Mouse (Mus musculus) thymus, postnatal 0 days (tissue): ENCODE measurements around the gene 4930558K02Rik. TPM values are rescaled to one million over a fixed set of nuclear protein-coding genes. Genes with fewer than 3 reads are reported as not detected.
A peak's percentile ranks its signal among the peaks of the same experiment; 100 is the strongest.

Source experiments
- DNase-seq: peaks from one replicate; pipeline ENCODE4 v3.0.0-alpha.2; 2015; ENCODE audit warnings: low spot score
- polyA plus RNA-seq: library from polyadenylated mRNA; unstranded; fragments of >200 nt; fragmentation: Nextera tagmentation; extraction: Ambion mirVana; gene quantifications from 2 replicates; pipeline ENCODE4 v1.2.1, GENCODE M21; 2015

The 4930558K02Rik gene
- polyA plus RNA-seq, result 0.13 and 0.40 TPM in 2 replicates

DNA sequence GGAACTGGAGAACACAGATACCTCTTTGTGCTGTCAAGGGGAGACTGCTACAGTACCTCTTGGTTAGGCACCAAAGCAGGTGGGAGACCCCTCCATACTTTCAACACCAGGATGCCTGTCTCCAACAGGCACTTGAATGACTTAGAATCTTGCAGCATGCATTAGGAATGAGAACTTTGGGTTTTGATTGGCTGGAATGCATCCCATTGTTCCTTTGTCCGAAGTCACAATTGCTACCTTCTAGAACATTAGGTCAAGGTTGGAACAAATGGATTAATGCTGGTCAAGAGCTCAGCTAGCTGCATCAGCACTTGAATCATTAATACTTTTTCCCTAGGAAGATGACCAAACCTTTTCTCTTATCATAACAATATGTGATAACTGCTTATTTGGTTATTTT is at the start of gene 4930558K02Rik:
4930558K02Rik (minus strand) TSS at position 101 of the 400 bp plus-strand sequence.
- no peak for DNase-seq

DNA sequence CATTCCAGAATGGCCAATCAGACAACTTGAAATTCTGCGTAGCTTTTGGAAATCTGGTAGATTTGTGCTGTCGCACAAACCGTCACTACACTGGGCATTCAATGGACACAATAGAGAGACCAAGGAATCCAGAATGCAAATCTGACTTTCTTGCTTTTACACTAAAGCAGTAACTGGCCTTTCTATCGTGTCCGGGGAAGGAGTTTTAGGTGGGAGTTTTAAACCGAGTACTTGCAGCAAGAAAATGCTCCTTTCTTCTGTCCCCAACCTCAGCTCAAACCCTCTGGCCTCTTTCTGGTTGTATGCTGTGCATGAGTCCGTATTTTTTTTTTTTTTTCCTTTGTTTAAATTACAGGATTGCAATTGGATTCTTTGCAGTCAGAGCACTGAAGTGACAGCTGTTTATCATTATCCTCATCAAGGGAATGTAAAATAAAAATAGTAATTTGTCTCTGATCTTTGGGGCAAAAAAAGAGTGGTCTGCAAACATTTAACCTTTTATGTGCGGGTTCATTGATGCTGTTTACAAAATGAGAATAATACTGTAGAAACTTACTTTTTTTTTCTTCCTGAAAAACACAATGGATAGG is 44.3 kb upstream of the 4930558K02Rik start:
- DNase-seq, result no peak

DNA sequence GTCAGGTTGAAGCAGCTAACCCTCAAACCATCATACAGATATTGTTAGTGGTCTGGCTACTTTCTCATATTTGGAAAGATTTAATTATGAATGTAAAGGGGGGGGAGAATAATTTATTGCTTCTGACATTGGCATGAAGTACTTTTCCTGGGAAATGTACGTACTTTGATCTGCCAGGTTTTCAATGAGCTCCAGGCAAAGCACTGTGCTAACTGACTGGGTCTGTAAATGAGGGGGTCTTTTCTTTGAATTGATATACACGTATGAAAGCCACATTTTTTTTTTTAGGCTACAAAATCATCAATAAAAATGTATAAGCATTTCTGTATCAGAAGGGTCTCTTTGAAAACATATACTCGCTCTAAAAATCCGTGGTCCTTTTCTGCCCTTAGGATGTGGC is 41.3 kb upstream of the 4930558K02Rik start:
- no peak for DNase-seq

DNA sequence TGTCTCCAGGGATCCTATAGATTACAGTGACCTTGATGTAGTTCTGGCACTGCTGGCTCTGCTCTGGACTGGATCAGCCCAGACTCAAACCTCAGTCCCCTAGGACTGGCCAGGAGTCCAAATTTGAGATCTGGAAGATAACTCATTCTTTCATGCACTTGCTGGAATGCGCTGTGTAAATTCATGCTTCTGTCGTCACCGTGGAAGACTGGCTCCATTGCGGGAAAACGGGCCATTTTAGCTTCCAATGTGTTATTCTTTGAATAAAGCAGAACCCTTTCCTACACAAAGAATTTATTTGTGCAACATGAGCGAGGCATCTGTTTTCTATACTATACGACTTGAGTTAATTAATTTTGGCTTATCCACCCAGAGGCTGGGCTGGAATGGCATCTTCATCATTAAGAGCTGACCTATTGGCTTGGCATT is 40.9 kb upstream of the 4930558K02Rik start:
- DNase-seq, result no peak

DNA sequence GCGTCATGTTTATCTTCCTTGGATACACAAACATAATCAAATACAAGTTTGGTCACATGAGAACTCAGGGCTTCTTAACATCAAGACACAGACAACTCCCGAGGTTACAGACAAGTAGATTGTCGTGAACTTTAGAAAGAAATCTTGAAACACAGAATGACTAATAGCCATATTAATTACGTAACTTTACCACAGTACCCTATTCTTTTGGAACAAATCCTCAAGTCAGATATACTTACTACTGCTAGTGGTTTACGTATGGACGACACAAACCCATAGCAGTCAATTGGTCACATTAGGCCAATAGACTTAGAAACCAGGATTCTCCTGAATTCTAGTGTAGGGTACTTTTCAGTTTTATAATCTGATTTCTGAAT is 39.2 kb upstream of the 4930558K02Rik start:
- DNase-seq, result no peak

DNA sequence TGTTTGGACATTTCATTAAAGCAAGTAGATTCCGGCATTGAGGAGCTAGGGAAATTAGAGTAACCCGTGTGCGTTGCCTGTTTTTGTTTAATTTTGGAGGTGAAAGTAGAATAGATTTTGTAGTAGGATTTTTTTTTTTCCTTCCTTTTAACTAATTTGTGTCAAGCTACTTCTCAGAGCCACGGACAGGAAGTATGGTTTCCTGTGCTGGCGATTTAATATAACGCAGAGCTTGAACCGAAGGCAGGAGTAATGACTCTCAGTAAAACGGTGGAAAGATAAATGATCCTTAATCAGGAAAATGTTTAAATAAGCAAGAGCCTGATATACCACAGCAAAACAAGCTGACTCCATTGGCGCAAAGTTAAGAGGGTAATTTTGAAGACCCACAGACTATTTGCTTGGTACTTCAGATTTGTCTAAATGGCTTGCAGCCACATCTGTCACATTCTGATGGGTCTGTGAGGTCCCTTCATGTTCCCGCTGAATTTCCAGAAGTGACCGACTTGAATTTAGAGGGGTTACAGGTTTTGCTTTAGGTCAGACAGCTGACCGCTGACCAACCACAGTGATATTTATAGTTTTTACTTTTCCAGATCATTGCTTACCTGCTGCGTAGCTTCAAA is 38.7 kb upstream of the 4930558K02Rik start:
- no peak for DNase-seq

DNA sequence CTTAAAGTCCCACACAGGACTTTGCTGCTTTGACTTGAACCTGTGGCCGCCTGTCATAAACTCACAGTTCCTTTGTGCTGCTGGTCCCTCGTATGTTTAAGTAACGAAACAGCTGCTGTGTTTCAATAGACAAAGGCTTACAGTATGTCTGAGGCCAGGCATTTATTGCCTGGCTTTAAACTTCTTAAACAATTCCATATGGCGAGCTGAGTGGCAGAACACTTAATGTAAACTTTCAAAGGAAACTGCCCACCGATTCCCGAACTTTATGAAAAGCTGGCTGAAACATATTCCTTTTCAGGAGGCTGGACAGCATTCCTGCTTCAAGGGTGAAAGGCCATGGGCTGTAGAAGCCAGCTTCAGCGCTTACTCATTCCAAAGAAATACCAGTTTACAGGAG is 37.5 kb upstream of the 4930558K02Rik start:
- DNase-seq, result no peak

DNA sequence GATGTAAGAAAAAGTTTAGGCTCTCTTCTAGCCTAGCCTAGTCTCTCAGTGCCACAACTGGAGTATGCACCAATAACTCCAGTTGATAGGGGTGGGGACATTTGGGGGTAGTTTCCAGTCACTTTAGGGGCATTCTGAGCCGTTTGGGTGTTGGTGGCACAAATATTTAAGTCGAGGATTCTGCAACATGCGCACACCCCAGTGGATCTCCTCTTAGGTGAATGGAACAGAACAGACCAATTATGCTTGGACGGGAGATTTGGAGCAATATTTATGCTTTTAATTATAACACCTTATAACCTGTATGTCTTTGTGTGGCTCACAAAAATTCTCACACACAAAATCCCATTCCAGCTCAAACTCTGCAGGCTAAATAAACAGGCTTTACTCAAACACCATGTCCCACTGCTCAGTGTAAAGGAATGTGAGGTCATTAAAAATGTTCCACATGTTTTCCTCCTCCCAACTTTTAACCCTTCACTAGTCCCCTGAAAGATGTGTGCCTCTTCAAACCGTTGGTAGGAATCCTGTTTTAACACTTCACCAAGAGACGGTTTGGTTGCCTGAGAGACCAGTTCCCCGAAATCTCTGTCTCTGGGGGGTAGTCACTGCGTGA is 35.9 kb upstream of the 4930558K02Rik start:
- no peak for DNase-seq

DNA sequence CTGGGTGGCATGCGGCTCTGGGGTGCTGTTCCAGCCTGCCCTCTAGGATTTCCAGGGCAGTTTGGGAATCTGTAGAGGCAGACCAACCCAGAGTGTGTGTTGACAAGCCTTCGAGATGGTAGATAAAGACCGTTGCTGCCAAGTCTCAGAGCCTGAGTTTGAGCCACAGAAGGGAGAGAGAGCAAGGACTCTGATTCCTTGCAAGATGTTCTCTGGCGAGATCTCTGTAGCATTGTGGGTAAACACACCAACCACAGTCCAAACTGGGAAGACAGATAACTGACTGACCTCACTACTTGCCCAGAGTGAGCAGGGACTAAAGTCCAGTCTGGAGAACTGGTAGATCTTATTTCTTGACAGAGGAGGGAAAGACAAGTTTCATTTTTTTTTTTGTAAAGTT is 34.1 kb upstream of the 4930558K02Rik start:
- no peak for DNase-seq

DNA sequence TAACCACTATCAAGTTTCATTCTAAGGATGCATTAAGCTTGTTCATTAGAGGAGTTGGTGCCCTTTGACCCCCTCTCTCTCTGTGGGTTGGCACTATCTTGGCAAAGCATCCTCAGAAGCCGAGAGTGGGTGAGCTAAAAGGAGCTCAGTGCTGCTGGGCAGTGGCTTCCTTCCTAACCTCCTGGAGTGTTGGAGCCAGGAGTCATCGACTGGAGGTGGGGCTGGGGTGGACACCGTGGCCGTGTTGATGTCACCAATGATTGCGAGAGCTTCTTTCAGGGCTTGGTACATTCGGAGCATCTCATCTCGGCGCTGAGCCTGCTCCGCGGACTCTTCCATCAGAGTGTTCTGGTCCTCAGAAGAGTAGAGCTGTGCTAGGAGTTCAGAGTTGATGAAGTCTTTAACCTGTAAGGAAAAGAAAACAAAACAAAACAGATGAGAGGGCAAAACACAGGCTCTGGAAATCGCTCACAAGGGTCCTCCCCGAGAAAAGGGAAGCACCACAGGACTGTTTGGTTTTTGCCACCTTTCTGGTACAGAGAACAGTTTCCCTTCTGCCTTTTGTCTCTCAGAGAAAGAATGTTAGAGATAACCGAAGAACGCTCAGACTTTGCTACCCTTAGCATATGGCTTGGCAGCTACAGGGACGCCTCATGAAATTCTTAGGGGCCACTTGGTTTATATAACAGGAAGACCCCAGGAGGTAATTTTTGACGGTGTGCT is 32.2 kb upstream of the 4930558K02Rik start:
- no peak for DNase-seq

DNA sequence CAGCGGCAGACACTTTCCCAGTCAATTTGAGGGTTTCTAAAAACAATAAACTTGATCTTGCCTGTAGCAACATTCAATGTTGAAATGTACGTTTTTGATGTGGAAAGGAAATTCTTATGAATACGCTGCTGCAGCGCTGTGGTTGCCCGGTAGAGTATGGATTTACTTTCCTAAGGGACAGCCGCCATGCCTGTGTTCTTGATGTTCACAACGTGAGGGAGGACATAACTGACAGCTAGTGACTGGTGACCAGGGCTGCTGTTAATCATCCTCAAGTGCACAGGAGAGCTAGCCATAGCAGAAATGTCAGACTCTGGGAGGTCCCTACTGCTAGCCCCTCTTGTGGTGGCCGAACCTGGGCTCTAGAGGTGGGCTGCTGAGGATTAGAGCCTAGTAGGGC is 29.6 kb upstream of the 4930558K02Rik start:
- DNase-seq, result no peak

DNA sequence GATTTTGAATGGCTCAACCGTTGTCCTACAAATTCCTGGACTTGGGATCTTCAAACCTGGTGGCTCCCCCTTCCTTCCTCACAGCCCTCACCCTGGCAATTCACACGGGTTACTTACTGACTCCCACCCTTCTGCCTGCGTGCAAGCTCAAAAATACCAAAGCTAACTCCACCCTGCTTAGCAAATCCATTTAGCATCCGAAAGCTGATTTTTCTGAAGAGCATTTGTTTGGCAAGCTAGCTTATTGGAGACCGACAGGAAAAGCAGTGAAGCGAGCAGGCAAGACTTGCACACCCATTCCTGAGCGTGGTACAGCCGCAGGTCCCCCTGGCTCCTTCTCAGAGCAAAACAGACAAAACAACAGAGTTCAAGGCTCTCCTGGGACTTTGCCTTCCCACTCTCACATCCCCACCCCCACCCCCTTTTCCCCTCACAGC is 29.2 kb upstream of the 4930558K02Rik start:
- DNase-seq, result no peak

DNA sequence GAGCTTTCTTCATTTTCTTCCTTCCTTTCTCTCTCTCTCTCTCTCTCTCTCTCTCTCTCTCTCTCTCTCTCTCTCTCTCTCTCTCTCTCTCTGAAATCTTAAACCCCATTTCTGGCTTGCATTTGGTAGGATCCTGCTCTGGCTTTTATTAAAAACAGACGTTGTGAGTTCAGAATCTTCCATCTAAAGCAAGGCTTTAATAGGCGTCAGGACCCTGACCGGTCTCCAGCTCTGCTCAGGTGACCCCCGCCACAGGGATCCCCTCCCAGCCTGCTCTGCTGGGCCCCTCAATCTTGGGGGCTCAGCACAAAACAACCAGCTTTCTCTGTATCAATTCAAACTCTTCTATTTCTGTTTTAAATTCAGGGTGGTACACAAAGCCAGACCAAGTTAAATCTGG is 28.8 kb upstream of the 4930558K02Rik start:
- no peak for DNase-seq

DNA sequence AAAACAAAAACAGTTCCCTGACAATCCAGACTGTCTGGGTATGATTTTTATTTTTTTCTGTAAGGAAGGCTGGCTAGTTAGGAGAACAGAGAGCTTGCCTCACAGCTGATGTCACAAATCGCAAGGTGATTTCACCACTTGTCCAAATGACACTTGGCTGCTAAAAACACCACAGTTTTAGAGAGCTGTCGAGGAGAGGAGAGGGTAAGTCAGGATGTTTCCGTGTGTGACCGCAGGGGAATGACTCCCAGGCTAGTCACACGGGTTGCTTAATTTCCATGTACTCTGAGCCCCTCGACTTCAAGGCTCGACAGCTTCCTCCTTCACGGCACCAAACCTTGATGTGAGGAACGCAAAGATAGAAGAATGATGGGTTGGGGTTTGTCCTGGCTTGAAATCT is 26.7 kb upstream of the 4930558K02Rik start:
- DNase-seq, result no peak

DNA sequence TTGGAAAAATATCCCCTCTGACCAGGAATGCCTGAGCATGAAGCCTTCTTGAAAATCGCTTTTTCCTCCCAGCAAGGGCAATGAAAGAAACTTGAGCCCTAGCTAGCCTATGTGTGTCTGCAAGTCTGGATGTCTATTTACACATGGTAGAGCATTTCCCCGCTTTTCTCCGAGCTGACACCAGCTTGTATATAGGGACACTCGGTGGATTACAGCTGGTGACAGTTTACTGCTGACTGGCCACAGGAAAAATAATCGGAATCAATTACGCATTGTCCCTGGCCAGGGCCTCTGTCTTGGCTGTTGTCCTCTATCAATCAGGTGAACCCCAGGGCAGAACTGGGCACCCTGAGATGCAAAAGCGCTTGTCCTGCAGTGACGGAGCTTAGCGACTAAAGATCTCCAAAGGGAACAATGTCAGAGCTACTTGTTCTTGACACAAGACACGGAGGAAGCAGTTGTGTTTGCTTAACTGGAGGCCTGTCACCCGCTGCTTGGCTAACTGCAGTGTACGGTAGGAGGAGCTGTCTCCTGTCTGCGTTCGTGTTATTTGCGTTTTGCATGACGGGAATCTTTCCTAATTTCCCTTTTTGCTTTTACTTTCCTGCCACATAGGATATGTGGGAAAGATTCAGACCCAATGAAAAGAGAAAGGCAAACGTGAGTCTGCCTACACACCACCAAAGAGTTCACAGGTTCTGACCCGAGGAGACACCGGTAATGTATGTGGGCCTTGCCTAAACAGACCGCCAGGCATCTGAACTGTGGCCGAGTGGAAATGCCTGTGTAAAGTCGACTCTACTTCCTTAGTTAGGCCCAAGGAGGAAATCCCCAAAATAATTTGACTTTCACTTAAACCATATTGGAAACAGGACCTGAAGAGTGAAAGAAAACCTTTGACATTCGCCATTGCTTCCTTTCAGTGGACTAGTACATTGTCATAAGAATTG is 25.7 kb upstream of the 4930558K02Rik start:
- DNase-seq, result peak; percentile 41

DNA sequence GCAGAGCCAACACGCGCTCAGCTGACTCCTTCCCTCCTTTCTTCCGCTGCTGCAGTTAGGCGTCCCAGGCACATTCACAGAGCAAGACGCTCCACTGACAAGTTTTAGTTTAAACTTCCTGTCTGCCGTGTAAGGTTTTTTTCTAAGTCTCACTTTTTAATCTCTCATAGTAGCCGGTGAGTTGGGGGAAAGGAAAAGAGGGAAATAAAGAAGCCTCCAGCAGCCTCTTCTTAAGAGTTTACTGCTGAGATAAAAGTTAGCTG is 25.0 kb upstream of the 4930558K02Rik start:
- no peak for DNase-seq

DNA sequence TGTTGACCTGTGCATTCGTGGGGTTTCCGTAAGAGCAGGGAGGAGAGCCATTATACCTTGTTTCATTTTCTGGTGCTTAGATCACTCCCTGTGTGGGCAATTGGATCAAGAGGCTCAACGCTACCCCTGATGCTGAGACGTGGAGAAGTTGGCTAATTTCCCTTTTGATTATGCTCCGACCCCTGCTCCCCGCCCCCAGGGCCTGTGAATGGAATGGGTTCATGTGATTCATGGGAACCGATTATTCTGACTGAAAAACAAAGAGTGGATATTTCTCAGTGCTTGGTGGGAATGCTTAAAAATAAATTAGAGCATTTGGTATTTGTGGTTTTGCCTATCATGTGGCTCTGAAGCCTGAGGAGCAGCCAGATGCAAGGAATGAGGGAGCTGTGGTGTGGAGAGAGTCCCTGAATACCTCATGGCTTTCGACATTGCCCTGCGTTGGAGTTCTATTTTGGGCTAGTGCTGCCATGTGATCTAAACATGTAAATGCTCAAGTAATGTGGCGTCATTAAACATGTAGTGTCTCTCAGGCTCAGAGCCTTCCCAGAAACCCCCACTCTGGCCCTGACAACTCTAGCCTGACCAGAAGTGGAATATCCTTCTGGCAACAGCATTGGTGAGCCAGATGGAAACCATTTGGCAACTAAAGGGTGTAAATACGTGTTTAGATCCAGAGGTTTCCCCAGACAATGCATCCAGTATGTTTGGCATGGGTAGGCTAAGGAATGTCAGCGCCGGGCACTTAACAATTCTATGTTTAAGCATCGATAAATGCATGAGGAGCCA is 24.5 kb upstream of the 4930558K02Rik start:
- DNase-seq, result no peak

DNA sequence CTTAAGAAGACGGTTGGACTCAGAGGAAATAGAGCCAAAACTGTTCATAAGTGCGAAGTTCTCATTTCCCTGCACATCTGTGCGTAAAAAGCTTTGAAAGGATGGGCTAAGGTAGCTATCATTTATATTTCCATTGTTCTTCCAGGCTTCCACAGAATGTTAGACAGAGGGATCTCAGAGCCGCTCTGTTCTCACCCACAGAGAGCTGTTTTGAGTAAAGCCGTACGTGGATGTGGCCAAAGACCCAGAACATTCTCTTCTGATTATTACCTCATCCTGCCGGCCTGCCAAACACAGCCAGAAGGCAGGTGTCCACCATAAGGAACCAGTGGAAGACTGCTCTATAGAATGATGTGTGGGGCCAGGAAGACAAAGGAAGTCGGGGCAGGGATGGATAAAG is 21.9 kb upstream of the 4930558K02Rik start:
- no peak for DNase-seq

DNA sequence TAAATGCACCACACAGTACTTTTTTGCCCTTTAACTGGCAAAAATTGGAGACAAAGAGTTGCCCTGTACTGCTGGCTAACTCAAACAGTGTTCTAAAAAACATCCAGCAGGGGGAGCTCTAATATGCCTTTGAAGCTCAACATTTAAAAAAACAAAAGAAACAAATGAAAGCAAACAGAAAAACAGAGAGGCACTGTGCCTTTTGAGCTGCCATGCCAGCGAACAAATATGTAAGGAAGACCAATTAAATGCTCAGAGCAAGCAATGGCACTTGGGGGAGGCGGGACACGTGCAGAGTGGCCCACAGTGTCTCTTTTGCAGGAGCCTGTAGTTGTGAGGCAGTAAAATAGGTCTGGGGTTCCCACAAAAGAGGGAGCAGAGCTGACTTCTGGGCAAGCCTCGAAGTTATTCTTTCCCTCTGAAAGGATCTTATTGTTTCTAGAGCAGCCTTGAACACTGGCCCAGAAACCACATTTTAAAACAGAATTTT is 20.5 kb upstream of the 4930558K02Rik start:
- DNase-seq, result peak; percentile 84

DNA sequence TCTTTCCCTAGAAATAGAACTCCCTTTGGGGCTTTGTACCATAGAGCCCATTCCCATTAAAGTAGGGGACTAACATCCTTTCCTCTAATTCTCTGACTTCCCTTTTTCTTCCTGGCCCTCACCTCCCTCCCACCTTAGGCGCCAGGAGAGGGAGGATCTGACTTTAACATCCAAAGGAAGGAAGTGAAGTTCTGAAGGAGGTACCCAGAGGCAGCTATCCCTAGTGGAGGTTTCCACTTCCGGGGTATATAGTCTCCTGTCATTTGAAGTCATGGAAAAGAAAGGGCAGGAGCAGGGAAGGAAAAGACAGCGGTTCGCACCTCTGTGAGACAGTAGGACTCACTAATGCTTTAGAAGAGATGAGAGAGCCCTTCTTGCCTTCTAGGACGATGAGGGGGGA is 19.9 kb upstream of the 4930558K02Rik start:
- no peak for DNase-seq
